Mouse (Mus musculus) kidney, postnatal 0 days (tissue): ENCODE measurements at regions not wholly inside any gene's neighbourhood (a gene's known extent, or its start where the extent isn't known, plus 50 kb on each side); places are given as distances from the start of the nearest gene placed in this dataset.

Source experiments
- ATAC-seq: fragments of 200-750 bp; cut with Nextera tagmentation; replicated peaks from 2 replicates; pipeline ENCODE4 v1.8.0; 2017; ENCODE audit warnings: low read depth, moderate number of reproducible peaks, moderate TSS enrichment, moderate library complexity; ENCODE audit not compliant: low FRiP score
- DNase-seq: peaks from one replicate; pipeline ENCODE4 v3.0.0-alpha.2; 2016; ENCODE audit warnings: low spot score
- H3K27ac ChIP-seq: fragments of 300-500 bp; sonication (generic); 2 replicates; pipeline ENCODE4 v1.5.1; 2014; ENCODE audit warnings: mild to moderate bottlenecking
- H3K27me3 ChIP-seq: fragments of 300-500 bp; sonication (generic); 2 replicates; pipeline ENCODE4 v1.6.1; 2014; ENCODE audit warnings: low read length, mixed read lengths; ENCODE audit not compliant: insufficient read depth
- H3K36me3 ChIP-seq: fragments of 300-500 bp; sonication (generic); 2 replicates; pipeline ENCODE4 v1.6.1; 2014; ENCODE audit warnings: low read length, mixed read lengths; ENCODE audit not compliant: insufficient read depth
- H3K4me1 ChIP-seq: fragments of 300-500 bp; sonication (generic); replicated peaks from 2 replicates; pipeline ENCODE4 v1.6.1; 2014; ENCODE audit warnings: antibody characterized with exemption, low read length, mixed read lengths; ENCODE audit not compliant: insufficient read depth
- H3K4me2 ChIP-seq: fragments of 300-500 bp; sonication (generic); 2 replicates; pipeline ENCODE4 v1.6.1; 2014; ENCODE audit warnings: mild to moderate bottlenecking, low read length, moderate library complexity, mixed read lengths
- H3K4me3 ChIP-seq: fragments of 300-500 bp; sonication (generic); replicated peaks from 2 replicates; pipeline ENCODE4 v1.5.1; 2014; ENCODE audit warnings: low read depth, low read length
- H3K9ac ChIP-seq: fragments of 300-500 bp; sonication (generic); 2 replicates; pipeline ENCODE4 v1.6.1; 2014; ENCODE audit warnings: low read depth, low read length
- H3K9me3 ChIP-seq: fragments of 300-500 bp; sonication (generic); replicated peaks from 2 replicates; pipeline ENCODE4 v1.6.1; 2016; ENCODE audit warnings: low read length, inconsistent platforms, mixed read lengths
- CTCF ChIP-seq: IDR thresholded peaks from 2 replicates; pipeline ENCODE4 v1.5.1; 2016; ENCODE audit warnings: antibody characterized with exemption, low read depth, mild to moderate bottlenecking, moderate library complexity
- whole genome bisulfite sequencing: fragments of 180-500 bp; shearing (Covaris S2); extraction: QIAGEN DNeasy Blood & Tissue Kit; methylation state at CpG from one replicate; pipeline ENCODE4 v1.1.7; 2014; 5-methylcytosine and 5-hydroxymethylcytosine counted together

- no peaks in the 10 kb centered on the region for H3K27me3 ChIP-seq
- H3K4me3 ChIP-seq = no peak overlapping the region
- peak; percentile 34 for DNase-seq
- no peaks in the 10 kb centered on the region for H3K4me1 ChIP-seq
- 57% methylated on average over 12 of the region's 12 CpGs for WGBS
- no peaks in the 10 kb centered on the region for H3K9me3 ChIP-seq
- no peak for TF ChIP-seq CTCF
- no peak for ATAC-seq
- H3K36me3 ChIP-seq = no peaks in the 10 kb centered on the region
- H3K27ac ChIP-seq = no peak overlapping the region
- no peak overlapping the region for H3K4me2 ChIP-seq
- no peak overlapping the region for H3K9ac ChIP-seq
Measured at GRCm38 (mm10) chr17:45896142-45896921, 135.8 kb downstream of the Vegfa start.

DNA sequence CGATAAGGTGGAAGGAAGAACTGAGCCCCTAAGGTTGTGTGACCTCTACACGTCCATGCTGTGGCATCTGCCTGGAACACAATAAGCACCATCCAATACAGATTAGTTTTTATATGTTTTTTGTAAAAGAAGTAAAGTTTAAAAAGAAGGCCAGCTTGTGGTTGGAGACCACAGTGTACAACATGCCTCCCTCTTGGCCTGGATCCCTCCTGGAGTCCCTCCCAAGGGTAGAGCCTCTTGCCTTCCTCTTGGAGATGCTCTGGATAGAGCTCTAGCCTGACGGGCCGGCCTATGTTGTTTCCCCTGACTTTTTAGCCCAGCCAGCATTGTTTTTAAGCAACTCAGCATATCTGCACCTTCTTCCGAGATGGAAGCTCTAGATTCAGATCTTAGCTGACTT lies 138.0 kb downstream of the Vegfa start:
- 87% methylated on average over 5 of the region's 5 CpGs for WGBS
- no peak for TF ChIP-seq CTCF
- H3K27me3 ChIP-seq = no peaks in the 10 kb centered on the region
- no peaks in the 10 kb centered on the region for H3K36me3 ChIP-seq
- H3K27ac ChIP-seq = no peak overlapping the region
- no peaks in the 10 kb centered on the region for H3K9me3 ChIP-seq
- ATAC-seq (no peak), DNase-seq (no peak)
- H3K4me2 ChIP-seq = no peak overlapping the region
- no peaks in the 10 kb centered on the region for H3K4me1 ChIP-seq
- H3K9ac ChIP-seq = no peak overlapping the region
- no peak overlapping the region for H3K4me3 ChIP-seq

- H3K9ac ChIP-seq = no peak overlapping the region
- H3K4me2 ChIP-seq = no peak overlapping the region
- H3K9me3 ChIP-seq = no peaks in the 10 kb centered on the region
- ATAC-seq (no peak), DNase-seq (no peak)
- H3K4me3 ChIP-seq = no peak overlapping the region
- H3K36me3 ChIP-seq = no peaks in the 10 kb centered on the region
- no peak overlapping the region for H3K27ac ChIP-seq
- no peak for TF ChIP-seq CTCF
- H3K27me3 ChIP-seq = no peaks in the 10 kb centered on the region
- H3K4me1 ChIP-seq = no peaks in the 10 kb centered on the region
- WGBS = 62% methylated on average over 6 of the region's 6 CpGs
Measured at GRCm38 (mm10) chr17:45893698-45894097, 138.5 kb downstream of the Vegfa start.

GRCm38 (mm10) chr17:45893094-45893493 lies 139.1 kb downstream of the Vegfa start:
- Histone ChIP-seq H3K4me3 (no peak overlapping the region), H3K9ac (no peak overlapping the region), H3K9me3 (no peaks in the 10 kb centered on the region), H3K4me1 (no peaks in the 10 kb centered on the region), H3K27me3 (no peaks in the 10 kb centered on the region), H3K27ac (no peak overlapping the region), H3K4me2 (no peak overlapping the region), H3K36me3 (no peaks in the 10 kb centered on the region)
- DNase-seq = no peak
- WGBS = 81% methylated on average over 7 of the region's 7 CpGs
- no peak for ATAC-seq
- TF ChIP-seq CTCF = no peak

- DNase-seq = no peak
- no peak for TF ChIP-seq CTCF
- Histone ChIP-seq H3K4me3 (no peak overlapping the region), H3K27me3 (no peaks in the 10 kb centered on the region), H3K4me2 (no peak overlapping the region), H3K36me3 (no peaks in the 10 kb centered on the region), H3K4me1 (peaks cover 22% of the 10 kb centered on the region), H3K9me3 (no peaks in the 10 kb centered on the region), H3K27ac (no peak overlapping the region), H3K9ac (no peak overlapping the region)
- no peak for ATAC-seq
- WGBS = 51% methylated on average over 8 of the region's 8 CpGs
Measured at GRCm38 (mm10) chr17:45889451-45889850, 142.7 kb downstream of the Vegfa start.

GRCm38 (mm10) chr17:45889051-45889450 lies 143.1 kb downstream of the Vegfa start:
- WGBS = 52% methylated on average over 7 of the region's 7 CpGs
- DNase-seq = no peak
- no peak for TF ChIP-seq CTCF

More at GRCm38 (mm10) chr17:45889051-45889450, 143.1 kb downstream of the Vegfa start:
- Histone ChIP-seq H3K4me1 (peaks cover 25% of the 10 kb centered on the region), H3K9me3 (no peaks in the 10 kb centered on the region), H3K4me3 (no peak overlapping the region), H3K36me3 (no peaks in the 10 kb centered on the region), H3K27ac (no peak overlapping the region), H3K4me2 (no peak overlapping the region), H3K9ac (no peak overlapping the region), H3K27me3 (no peaks in the 10 kb centered on the region)
- ATAC-seq = no peak
